ENCODE assay signal across 27 mouse cellular contexts in genomic region chr8:44828026-44828425, GRCm38 (mm10).
"Had no signal": no experiment of that assay in that cellular context is flagged by ENCODE, and none has a peak within 500 bp of the region (broad histone marks: within the 10 kb centered on the region; RNA-seq: fewer than 3 reads in every experiment).

No protein-coding gene starts in this region.

- H3K27me3 ChIP-seq: embryonic facial prominence, embryonic 12.5 days; embryonic facial prominence, embryonic 13.5 days; embryonic facial prominence, embryonic 15.5 days; forebrain, embryonic 12.5 days; forebrain, embryonic 13.5 days; forebrain, embryonic 15.5 days had no signal

- H3K9me3 ChIP-seq: embryonic facial prominence, embryonic 15.5 days; forebrain, embryonic 15.5 days had no signal

- H3K36me3 ChIP-seq: embryonic facial prominence, embryonic 12.5 days; embryonic facial prominence, embryonic 13.5 days; embryonic facial prominence, embryonic 15.5 days; forebrain, embryonic 10.5 days; forebrain, embryonic 12.5 days; forebrain, embryonic 15.5 days had no signal

- ATAC-seq: forebrain, embryonic 16.5 days; forebrain, postnatal 0 days had no signal

- H3K4me2 ChIP-seq: embryonic facial prominence, embryonic 12.5 days; embryonic facial prominence, embryonic 15.5 days; forebrain, embryonic 12.5 days; forebrain, embryonic 13.5 days; forebrain, embryonic 15.5 days had no signal

- H3K9ac ChIP-seq: embryonic facial prominence, embryonic 12.5 days; embryonic facial prominence, embryonic 13.5 days; embryonic facial prominence, embryonic 15.5 days; forebrain, embryonic 12.5 days; forebrain, embryonic 13.5 days; forebrain, embryonic 15.5 days; forebrain, postnatal 0 days had no signal

- DNase-seq: cerebellum, adult 18-20 months; cerebellum, adult 2 months; cerebellum, adult 8-10 months; cerebellum, adult 9-10 months; cerebellum, adult 9-11 months; cerebellum, postnatal 10 days; cerebellum, postnatal 14 days; cerebellum, postnatal 25 days; cerebellum, postnatal 36 days; embryo, embryonic 11 days; forebrain, postnatal 0 days; gastrocnemius, adult 2 months; gastrocnemius, postnatal 10 days; gastrocnemius, postnatal 14 days; gastrocnemius, postnatal 25 days; gastrocnemius, postnatal 36 days; heart, adult 18-20 months; heart, adult 2 months had no signal

- H3K4me3 ChIP-seq: embryonic facial prominence, embryonic 12.5 days; embryonic facial prominence, embryonic 13.5 days; embryonic facial prominence, embryonic 15.5 days; erythroblast, embryonic 14.5 days; forebrain, embryonic 10.5 days; forebrain, embryonic 12.5 days; forebrain, embryonic 13.5 days; forebrain, embryonic 15.5 days; gastrocnemius, adult 2 months; heart, adult 2 months had no signal

- H3K27ac ChIP-seq: embryonic facial prominence, embryonic 12.5 days; embryonic facial prominence, embryonic 13.5 days; forebrain, embryonic 10.5 days; forebrain, embryonic 12.5 days; forebrain, embryonic 13.5 days; forebrain, embryonic 15.5 days; gastrocnemius, adult 2 months; heart, adult 2 months had no signal
